Mouse (Mus musculus) bone marrow, adult 2 months (tissue): ENCODE data around the gene Dner. TPM values are rescaled to one million over a fixed set of nuclear protein-coding genes. Genes with fewer than 3 reads are reported as not detected.

Experiments used
- H3K27ac ChIP-seq: fragments of 200-500 bp; 2 replicates; pipeline ENCODE4 v1.5.1; 2012; ENCODE audit warnings: low read depth, mild to moderate bottlenecking, control low read depth, inconsistent platforms, low read length; ENCODE audit not compliant: control insufficient read depth, poor library complexity, insufficient read depth
- H3K4me1 ChIP-seq: fragments of 200-500 bp; 2 replicates; pipeline ENCODE4 v1.6.1; 2011; ENCODE audit warnings: low read length; ENCODE audit not compliant: control insufficient read depth, insufficient read depth
- H3K4me3 ChIP-seq: fragments of 200-500 bp; replicated peaks from 2 replicates; pipeline ENCODE3; 2011; ENCODE audit warnings: mild to moderate bottlenecking, low read depth, low read length, control low read depth; ENCODE audit not compliant: control insufficient read depth
- CTCF ChIP-seq: fragments of 200-500 bp; IDR thresholded peaks from 2 replicates; pipeline ENCODE4 v1.5.1; 2011; ENCODE audit warnings: low read length, control low read depth; ENCODE audit not compliant: control insufficient read depth, insufficient read depth
- POLR2A ChIP-seq: fragments of 200-500 bp; IDR thresholded peaks from 2 replicates; pipeline ENCODE4 v1.6.1; 2011; ENCODE audit warnings: low read depth, mild to moderate bottlenecking, control low read depth, low read length, borderline replicate concordance; ENCODE audit not compliant: control insufficient read depth
- WGBS: fragments of 180-500 bp; shearing (Covaris S2); methylation state at CpG from one replicate; pipeline ENCODE4 v1.1.7; 2018; 5-methylcytosine and 5-hydroxymethylcytosine counted together
- polyA plus RNA-seq: library from polyadenylated mRNA; stranded (reverse); fragments of >200 nt; gene quantifications from 2 replicates; pipeline ENCODE4 v1.2.4, GENCODE M21; 2011; ENCODE audit warnings: low replicate concordance; ENCODE audit not compliant: missing spikeins, insufficient read depth, insufficient read length

The Dner gene
- polyA plus RNA-seq, 1 experiment: 0.70 TPM

DNA sequence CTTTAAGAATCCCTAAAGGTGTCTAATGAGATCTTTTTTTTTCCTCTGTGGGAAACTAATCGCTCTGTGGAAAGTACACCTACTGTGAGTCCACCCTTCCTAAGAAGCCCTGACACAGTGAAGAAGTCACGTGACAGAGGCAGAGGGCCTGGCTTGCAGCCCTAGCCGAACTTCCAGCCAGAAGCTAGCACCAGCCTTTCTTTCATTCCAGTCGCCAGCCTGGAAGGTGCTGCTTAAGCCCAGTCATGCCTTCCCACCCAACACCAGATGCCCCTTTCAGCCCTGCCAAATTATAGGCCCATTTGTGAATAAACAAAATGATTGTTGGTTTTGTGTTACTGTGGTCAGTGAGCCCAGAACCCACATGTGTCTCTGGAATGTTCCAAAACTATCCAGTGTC, 28.4 kb downstream of the Dner start:
- 72% methylated on average over 4 of the region's 4 CpGs for WGBS
- H3K4me3 ChIP-seq: no peak overlapping the region
- TF ChIP-seq CTCF: no peak
- no peak for TF ChIP-seq POLR2A

DNA sequence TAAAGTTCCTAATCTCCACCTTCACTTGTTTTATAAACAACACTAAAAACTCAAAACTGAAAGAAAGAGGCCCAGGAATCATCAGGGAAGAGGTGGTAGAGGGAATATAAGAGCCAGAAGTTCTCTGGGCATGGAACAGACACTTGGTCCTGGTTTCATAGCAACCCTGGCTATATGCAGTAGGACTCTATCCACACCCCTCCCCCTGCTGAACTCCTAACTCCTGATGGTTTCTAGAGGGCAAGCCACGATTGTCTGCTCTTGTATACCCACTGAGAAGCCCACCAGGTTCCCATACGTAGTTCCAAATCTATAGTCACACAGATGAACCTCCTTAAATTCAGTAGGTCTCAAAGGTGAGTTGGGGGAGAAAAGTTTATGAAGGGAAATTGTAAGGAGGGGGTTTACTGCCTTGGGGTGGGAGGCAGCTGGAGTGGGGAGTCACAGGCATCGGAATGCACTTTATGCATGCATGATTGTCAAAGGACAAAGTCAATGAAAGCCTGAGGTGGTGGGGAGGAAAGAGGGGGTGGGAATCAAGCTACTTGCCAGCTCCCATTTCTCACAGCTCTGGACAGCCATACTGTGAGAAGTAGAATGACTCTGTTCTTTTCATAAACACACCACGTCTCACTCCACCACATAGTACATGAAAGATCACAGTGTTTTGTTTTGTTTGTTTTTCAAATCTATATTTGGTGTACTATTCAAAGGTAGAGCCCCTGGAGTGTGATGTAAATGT, 31.5 kb downstream of the Dner start:
- 69% methylated on average over 4 of the region's 4 CpGs for WGBS
- Histone ChIP-seq H3K27ac (no peak overlapping the region), H3K4me3 (no peak overlapping the region), H3K4me1 (no peaks in the 10 kb centered on the region)
- TF ChIP-seq CTCF: no peak
- no peak for TF ChIP-seq POLR2A

More for the DNA sequence above, 28.4 kb downstream of the Dner start:
- Histone ChIP-seq H3K27ac (no peak overlapping the region), H3K4me1 (no peaks in the 10 kb centered on the region)

DNA sequence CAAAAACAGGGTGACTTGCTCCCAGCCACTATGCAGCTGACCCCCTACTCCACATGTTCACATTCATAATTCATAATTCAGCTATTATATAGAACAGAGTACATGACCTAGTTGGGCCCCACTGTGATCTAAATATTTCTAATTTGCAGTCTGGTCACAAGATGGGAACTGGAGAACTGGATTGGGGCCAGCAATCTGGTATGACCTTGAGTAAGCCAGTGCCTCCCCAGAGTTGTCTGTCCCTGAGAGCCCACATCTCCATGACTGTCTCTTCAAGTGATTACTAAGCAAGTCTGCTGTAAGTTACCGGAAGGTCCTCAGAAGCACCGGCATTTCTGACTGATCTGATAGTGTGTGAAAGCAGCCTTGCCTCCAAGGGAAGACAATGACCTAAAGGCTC, 49.2 kb downstream of the Dner start:
- no peak overlapping the region for H3K27ac ChIP-seq
- TF ChIP-seq POLR2A: no peak
- no peak for TF ChIP-seq CTCF
- no peak overlapping the region for H3K4me3 ChIP-seq
- 82% methylated on average over 2 of the region's 2 CpGs for WGBS
- H3K4me1 ChIP-seq: no peaks in the 10 kb centered on the region

DNA sequence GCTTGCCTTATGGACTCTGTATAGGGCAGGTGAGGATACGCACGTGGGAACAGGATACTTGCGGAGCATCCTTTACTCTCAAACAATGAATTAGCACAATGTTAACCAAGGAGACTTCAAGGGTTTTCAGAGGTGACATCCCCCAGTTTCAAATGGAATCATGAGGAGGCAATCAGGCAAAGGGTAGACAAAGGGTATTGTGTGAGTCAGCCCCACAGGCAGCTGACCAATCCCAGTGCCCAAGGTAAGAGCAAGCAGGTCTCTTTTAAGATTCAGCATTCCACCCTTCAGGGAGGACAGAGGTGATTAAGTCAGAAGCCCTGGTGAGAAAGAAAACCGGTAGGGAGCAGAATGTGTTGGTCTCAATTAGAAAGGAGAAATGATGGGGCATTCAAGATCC, 55.6 kb downstream of the Dner start:
- Histone ChIP-seq H3K27ac (no peak overlapping the region), H3K4me3 (no peak overlapping the region), H3K4me1 (no peaks in the 10 kb centered on the region)
- TF ChIP-seq CTCF (no peak), POLR2A (no peak)
- 66% methylated on average over 4 of the region's 4 CpGs for WGBS

DNA sequence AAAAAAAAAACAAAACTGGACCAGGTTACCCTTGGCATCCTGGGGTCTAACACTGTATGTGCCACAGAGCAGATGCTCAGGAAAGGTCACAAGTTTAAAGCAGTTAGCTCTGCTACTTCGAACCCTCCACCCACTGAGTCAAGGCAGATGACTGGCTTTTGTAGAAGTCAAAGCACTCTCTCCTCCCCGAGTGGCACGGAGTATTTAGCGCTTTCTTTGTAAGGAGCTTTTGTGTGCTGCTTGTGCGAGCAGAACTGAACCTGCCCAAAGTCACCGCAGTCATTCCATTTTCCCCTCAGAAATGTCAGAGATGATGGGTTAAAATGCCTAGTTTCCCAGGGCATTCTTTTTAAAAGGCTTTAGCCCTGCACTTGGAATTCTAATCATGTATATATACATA, 59.1 kb downstream of the Dner start:
- H3K4me3 ChIP-seq: no peak overlapping the region
- no peaks in the 10 kb centered on the region for H3K4me1 ChIP-seq
- no peak overlapping the region for H3K27ac ChIP-seq
- TF ChIP-seq CTCF: no peak
- TF ChIP-seq POLR2A: no peak
- WGBS: 67% methylated on average over 6 of the region's 6 CpGs

DNA sequence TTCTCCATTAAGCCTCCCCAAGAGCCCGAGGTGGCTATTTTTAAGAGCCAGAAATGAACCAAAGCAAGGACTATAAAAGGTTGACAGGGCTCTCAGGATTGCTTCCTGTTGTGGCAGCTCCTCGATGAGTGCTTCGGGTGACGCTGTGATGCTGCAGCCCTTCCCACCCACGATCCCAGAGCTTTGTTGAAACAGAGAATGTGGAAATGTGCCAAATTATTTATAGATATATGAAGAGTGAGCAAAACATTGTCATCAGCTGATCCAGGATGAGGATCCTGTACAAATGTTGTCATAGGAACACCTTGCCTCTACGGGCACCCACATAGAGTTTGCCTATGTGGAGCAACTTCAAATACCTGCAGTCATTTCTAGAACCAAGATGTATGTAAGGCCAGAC, 67.8 kb downstream of the Dner start:
- TF ChIP-seq CTCF (no peak), POLR2A (no peak)
- Histone ChIP-seq H3K4me3 (no peak overlapping the region), H3K27ac (no peak overlapping the region), H3K4me1 (no peaks in the 10 kb centered on the region)
- 59% methylated on average over 6 of the region's 6 CpGs for WGBS

DNA sequence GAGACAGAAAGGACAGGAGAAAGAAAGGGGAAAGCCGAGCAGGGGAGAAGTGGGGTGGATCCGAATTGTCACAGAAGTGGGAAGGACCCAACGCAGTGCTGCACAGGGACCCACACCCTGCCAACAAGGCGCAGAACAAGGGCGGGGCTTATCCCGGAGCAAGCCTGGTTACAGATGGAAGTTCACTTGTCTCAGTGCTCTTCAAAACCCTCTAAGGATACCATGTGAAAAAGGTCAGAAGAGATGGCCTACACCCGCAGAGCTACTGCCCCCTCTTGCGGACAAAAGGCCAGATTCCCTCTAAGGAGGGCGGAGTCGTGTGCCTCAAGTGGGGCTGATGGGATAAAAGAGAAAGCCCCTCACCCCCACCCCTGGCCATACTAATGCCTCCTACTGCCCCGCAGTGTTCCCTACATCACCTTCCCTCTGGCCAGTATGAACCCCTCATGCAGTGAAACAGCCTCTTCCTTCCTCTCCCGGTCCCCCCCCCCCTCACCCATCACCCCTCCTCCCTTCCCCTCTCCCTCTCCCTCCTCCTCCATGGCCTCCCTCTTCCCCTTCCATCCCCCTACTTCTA, 73.0 kb downstream of the Dner start:
- WGBS: 49% methylated on average over 12 of the region's 12 CpGs
- Histone ChIP-seq H3K27ac (no peak overlapping the region), H3K4me3 (no peak overlapping the region), H3K4me1 (no peaks in the 10 kb centered on the region)
- no peak for TF ChIP-seq POLR2A
- TF ChIP-seq CTCF: no peak

DNA sequence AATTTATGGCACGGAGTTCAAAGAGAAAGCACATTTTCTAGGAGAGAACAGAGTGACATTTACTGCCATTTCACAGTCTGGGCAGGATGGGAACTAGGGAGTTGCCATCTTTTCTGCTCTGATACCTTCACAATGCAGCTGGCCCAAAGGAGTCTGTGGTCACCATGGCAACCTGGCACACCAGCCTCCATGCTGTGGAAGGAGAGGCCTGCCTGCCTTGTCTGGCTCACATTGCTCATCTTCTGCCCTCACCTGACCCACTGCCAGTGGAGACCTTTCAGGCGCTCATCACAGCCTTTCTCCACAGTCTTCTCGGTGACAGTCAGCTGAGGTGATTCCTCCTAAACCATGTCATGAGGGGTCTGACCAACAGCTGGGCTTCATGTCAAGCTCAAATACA, 74.7 kb downstream of the Dner start:
- no peaks in the 10 kb centered on the region for H3K4me1 ChIP-seq
- H3K27ac ChIP-seq: no peak overlapping the region
- TF ChIP-seq POLR2A (no peak), CTCF (no peak)
- 83% methylated on average over 3 of the region's 3 CpGs for WGBS
- no peak overlapping the region for H3K4me3 ChIP-seq

DNA sequence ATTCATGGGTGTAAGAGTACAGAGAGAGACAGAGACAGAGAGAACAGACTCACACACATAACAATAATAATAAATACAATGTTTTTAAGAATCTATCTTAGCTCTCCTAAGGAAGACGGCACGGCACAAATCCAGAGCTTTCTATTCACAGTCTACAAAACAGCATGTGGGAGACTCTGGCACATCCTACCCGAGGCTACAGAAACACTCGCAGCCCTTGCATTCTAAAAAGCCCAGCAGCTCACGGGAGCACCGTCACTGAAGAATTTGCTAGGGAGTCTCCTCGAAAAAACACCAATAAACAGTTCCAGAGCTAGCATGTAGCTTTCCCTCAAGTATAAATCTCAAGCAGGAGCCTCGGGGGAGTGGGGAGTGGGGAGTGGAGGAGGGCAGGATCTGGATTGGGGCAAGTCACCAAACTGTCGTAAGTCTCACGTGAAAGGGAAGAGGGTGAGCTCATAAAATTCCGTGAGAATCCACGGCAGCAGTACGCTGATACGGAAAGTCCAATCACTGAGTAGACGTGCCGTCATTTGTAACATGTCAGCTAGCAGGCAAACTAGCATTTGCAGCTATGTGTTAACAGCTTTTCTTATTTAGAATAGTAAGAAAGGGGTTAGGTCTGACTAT, 76.8 kb downstream of the Dner start:
- Histone ChIP-seq H3K27ac (no peak overlapping the region), H3K4me3 (no peak overlapping the region), H3K4me1 (no peaks in the 10 kb centered on the region)
- no peak for TF ChIP-seq CTCF
- TF ChIP-seq POLR2A: no peak
- WGBS: 86% methylated on average over 16 of the region's 16 CpGs
